Mouse (Mus musculus) kidney, embryonic 14.5 days (tissue): ENCODE results near the gene Zbtb48. TPM values are rescaled to one million over a fixed set of nuclear protein-coding genes. Genes with fewer than 3 reads are reported as not detected.

ENCODE experiments used
- ATAC-seq: fragments of 200-750 bp; cut with Nextera tagmentation; 2 replicates; pipeline ENCODE4 v1.8.0; 2017; ENCODE audit warnings: moderate number of reproducible peaks, mild to moderate bottlenecking, moderate TSS enrichment, moderate library complexity; ENCODE audit not compliant: low FRiP score, low TSS enrichment
- H3K27ac ChIP-seq: fragments of 300-500 bp; sonication (generic); 2 replicates; pipeline ENCODE4 v1.5.1; 2014; ENCODE audit warnings: low read depth, mild to moderate bottlenecking, low read length, moderate library complexity, mixed read lengths
- H3K27me3 ChIP-seq: fragments of 300-500 bp; sonication (generic); 2 replicates; pipeline ENCODE4 v1.6.1; 2014; ENCODE audit warnings: mild to moderate bottlenecking, low read length; ENCODE audit not compliant: control insufficient read depth, insufficient read depth
- H3K36me3 ChIP-seq: fragments of 300-500 bp; sonication (generic); 2 replicates; pipeline ENCODE4 v1.6.1; 2014; ENCODE audit warnings: low read length, mixed read lengths; ENCODE audit not compliant: control insufficient read depth, insufficient read depth
- H3K4me1 ChIP-seq: fragments of 300-500 bp; sonication (generic); 2 replicates; pipeline ENCODE4 v1.6.1; 2014; ENCODE audit warnings: low read length, mixed read lengths; ENCODE audit not compliant: control insufficient read depth, insufficient read depth
- H3K4me2 ChIP-seq: fragments of 300-500 bp; sonication (generic); replicated peaks from 2 replicates; pipeline ENCODE4 v1.6.1; 2014; ENCODE audit warnings: low read depth, mild to moderate bottlenecking, low read length
- H3K4me3 ChIP-seq: fragments of 300-500 bp; sonication (generic); 2 replicates; pipeline ENCODE4 v1.5.1; 2014; ENCODE audit warnings: mild to moderate bottlenecking, low read length
- H3K9ac ChIP-seq: fragments of 300-500 bp; sonication (generic); 2 replicates; pipeline ENCODE4 v1.6.1; 2014; ENCODE audit warnings: low read depth, mild to moderate bottlenecking, low read length, moderate library complexity
- H3K9me3 ChIP-seq: fragments of 300-500 bp; sonication (generic); 2 replicates; pipeline ENCODE4 v1.6.1; 2016; ENCODE audit warnings: low read length; ENCODE audit not compliant: control insufficient read depth
- WGBS: fragments of 180-500 bp; shearing (Covaris S2); extraction: QIAGEN DNeasy Blood & Tissue Kit; methylation state at CpG from one replicate; pipeline ENCODE4 v1.1.7; 2014; 5-methylcytosine and 5-hydroxymethylcytosine counted together
- polyA plus RNA-seq: library from polyadenylated mRNA; unstranded; fragments of >200 nt; fragmentation: Nextera tagmentation; extraction: Ambion mirVana; gene quantifications from 2 replicates; pipeline ENCODE4 v1.2.1, GENCODE M21; 2014

Zbtb48 gene
- polyA plus RNA-seq, 1 experiment from 2014 or later, result 19.0 TPM

DNA sequence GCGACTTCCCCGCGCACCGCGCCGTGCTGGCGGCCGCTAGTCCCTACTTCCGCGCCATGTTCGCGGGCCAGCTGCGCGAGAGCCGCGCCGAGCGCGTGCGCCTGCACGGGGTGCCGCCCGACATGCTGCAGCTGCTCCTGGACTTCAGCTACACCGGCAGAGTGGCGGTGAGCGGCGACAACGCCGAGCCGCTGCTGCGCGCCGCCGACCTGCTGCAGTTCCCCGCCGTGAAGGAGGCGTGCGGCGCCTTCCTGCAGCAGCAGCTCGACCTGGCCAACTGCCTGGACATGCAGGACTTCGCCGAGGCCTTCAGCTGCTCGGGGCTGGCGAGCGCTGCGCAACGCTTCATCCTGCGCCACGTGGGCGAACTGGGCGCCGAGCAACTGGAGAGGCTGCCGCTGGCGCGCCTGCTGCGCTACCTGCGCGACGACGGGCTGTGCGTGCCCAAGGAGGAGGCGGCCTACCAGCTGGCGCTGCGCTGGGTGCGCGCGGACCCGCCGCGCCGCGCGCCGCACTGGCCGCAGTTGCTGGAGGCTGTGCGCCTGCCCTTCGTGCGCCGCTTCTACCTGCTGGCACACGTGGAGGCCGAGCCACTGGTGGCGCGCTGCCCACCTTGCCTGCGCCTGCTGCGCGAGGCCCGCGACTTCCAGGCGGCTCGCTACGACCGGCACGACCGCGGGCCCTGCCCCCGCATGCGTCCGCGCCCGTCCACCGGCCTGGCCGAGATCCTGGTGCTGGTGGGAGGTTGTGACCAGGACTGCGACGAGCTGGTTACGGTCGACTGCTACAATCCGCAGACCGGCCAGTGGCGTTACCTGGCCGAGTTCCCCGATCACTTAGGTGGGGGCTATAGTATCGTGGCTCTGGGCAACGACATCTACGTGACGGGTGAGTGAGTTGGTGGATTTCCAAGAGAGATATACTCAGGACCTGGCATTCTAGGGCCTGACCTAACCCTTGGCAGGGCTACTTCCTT lies 18.1 kb downstream of the Zbtb48 start:
- H3K9ac ChIP-seq, result peak overlapping the region; percentile 72
- no peaks in the 10 kb centered on the region for H3K9me3 ChIP-seq
- H3K27ac ChIP-seq, result peak overlapping the region; percentile 83
- peak overlapping the region; percentile 81 for H3K4me3 ChIP-seq
- peaks cover 28% of the 10 kb centered on the region for H3K4me1 ChIP-seq
- peak overlapping the region; percentile 98 for H3K4me2 ChIP-seq
- H3K36me3 ChIP-seq, result peaks cover 20% of the 10 kb centered on the region
- under 1% methylated on average over 114 of the region's 115 CpGs for WGBS
- peak; percentile 34 for ATAC-seq
- no peaks in the 10 kb centered on the region for H3K27me3 ChIP-seq

DNA sequence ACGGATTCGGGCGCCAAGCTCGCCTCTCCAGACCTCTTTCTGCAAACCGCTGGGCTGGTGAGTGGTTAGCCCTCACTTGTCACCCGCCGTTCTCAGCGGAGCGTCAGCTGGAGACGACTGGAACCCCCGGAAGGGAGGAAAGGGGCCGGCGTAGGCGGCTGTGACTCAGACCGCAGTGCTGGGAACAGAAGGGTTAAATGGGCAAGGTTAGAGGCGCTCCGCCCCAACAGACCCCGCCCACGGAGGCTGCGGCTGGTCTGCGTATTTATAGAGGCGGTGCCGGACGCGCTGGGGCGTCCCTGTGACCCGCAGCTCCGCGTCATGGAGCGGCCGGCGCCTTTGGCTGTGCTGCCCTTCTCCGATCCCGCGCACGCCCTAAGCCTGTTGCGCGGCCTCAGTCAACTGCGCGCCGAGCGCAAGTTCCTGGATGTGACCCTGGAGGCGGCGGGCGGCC lies 18.8 kb downstream of the Zbtb48 start, which contains the start of gene Klhl21:
Gene Klhl21, plus strand, starts transcription at position 182 of the 454 bp plus-strand sequence.
- peak within 1 kb of the TSS; percentile 83 for H3K27ac ChIP-seq
- peaks cover 28% of the 10 kb centered on the region for H3K4me1 ChIP-seq
- H3K27me3 ChIP-seq, result no peaks in the 10 kb centered on the region
- H3K9me3 ChIP-seq, result no peaks in the 10 kb centered on the region
- WGBS, result under 1% methylated on average over 45 of the region's 45 CpGs
- peak within 1 kb of the TSS; percentile 81 for H3K4me3 ChIP-seq
- H3K36me3 ChIP-seq, result peaks cover 13% of the 10 kb centered on the region
- peak within 1 kb of the TSS; percentile 72 for H3K9ac ChIP-seq
- peak within 1 kb of the TSS; percentile 98 for H3K4me2 ChIP-seq
- ATAC-seq, result peak; percentile 91

GRCm38 (mm10) chr4:152008148-152008500 lies 19.3 kb downstream of the Zbtb48 start:
- Histone ChIP-seq H3K4me3 (peak overlapping the region; percentile 81), H3K9ac (peak overlapping the region; percentile 72; the same call in 1 of the 2 replicates), H3K4me1 (peaks cover 28% of the 10 kb centered on the region), H3K27me3 (no peaks in the 10 kb centered on the region), H3K36me3 (peaks cover 8% of the 10 kb centered on the region; the same call in 1 of the 2 replicates), H3K9me3 (no peaks in the 10 kb centered on the region), H3K27ac (0 out of 2 replicates have a peak overlapping the region, but pooled peaks have one; percentile 30), H3K4me2 (peak overlapping the region; percentile 98)
- ATAC-seq, result no peak
- WGBS, result under 1% methylated on average over 14 of the region's 14 CpGs

- WGBS, result 11% methylated on average over 8 of the region's 8 CpGs
- H3K4me3 ChIP-seq, result peak overlapping the region; percentile 81
- no peak for ATAC-seq
Observed at GRCm38 (mm10) chr4:152007481-152008147, 19.9 kb downstream of the Zbtb48 start.

DNA sequence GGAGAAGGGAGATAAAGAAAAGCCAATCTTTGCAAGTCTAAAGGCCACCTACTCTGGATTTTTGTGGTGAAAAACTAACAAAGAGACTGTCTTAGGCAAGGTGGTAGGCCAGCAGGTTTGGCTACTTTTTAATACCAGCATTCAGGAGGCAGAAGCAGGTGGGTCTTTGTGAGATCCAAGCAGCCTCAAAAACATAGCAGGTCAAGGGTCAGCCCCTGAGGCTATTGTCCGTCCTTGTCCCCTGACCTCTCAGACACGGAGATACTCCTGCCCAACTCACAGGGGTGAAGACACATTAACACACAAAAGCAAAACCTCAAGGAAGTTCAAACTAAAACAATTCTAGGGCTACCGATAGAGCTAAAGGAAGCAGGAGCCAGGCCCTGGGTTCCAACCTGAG lies 20.7 kb downstream of the Zbtb48 start:
- H3K4me1 ChIP-seq, result peaks cover 28% of the 10 kb centered on the region
- H3K27ac ChIP-seq, result no peak overlapping the region
- no peaks in the 10 kb centered on the region for H3K9me3 ChIP-seq
- WGBS, result 39% methylated on average over 3 of the region's 3 CpGs
- H3K27me3 ChIP-seq, result no peaks in the 10 kb centered on the region
- H3K36me3 ChIP-seq, result no peaks in the 10 kb centered on the region
- no peak for ATAC-seq
- H3K4me2 ChIP-seq, result no peak overlapping the region
- H3K4me3 ChIP-seq, result no peak overlapping the region
- no peak overlapping the region for H3K9ac ChIP-seq

More at GRCm38 (mm10) chr4:152007481-152008147, 19.9 kb downstream of the Zbtb48 start:
- peak overlapping the region; percentile 72; the same call in 1 of the 2 replicates for H3K9ac ChIP-seq
- H3K27ac ChIP-seq, result no peak overlapping the region
- no peaks in the 10 kb centered on the region for H3K9me3 ChIP-seq
- H3K4me2 ChIP-seq, result peak overlapping the region; percentile 98
- no peaks in the 10 kb centered on the region for H3K27me3 ChIP-seq
- H3K36me3 ChIP-seq, result 0 out of 2 replicates have a peak, but pooled peaks cover 4% of the 10 kb centered on the region
- H3K4me1 ChIP-seq, result peaks cover 28% of the 10 kb centered on the region

GRCm38 (mm10) chr4:152006137-152006536 lies 21.3 kb downstream of the Zbtb48 start:
- peaks cover 26% of the 10 kb centered on the region for H3K4me1 ChIP-seq
- 77% methylated on average over 6 of the region's 6 CpGs for WGBS
- no peak overlapping the region for H3K4me3 ChIP-seq
- H3K9ac ChIP-seq, result no peak overlapping the region
- ATAC-seq, result no peak
- H3K36me3 ChIP-seq, result no peaks in the 10 kb centered on the region
- H3K9me3 ChIP-seq, result no peaks in the 10 kb centered on the region
- no peak overlapping the region for H3K4me2 ChIP-seq
- H3K27ac ChIP-seq, result no peak overlapping the region
- H3K27me3 ChIP-seq, result no peaks in the 10 kb centered on the region

DNA sequence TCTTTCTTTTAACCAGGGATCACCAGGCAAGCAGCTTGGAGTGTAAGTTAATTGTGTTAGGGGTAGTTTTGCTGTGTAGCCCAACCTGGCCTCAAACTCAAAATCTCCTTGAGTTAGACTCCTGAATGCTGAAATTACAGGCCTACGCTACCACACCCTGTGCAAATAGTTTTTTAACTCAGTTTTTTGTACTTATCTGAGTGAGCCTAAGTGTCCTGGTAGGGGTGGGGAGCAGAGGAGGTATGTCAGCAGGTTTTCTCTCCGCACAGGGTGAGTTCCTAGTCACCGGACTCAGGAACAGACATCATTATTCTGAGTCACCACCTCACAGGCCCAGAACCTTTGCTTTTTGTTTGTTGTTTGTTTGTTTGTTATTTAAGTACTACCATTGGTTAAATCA lies 25.4 kb downstream of the Zbtb48 start:
- no peak for ATAC-seq
- H3K4me1 ChIP-seq, result peaks cover 10% of the 10 kb centered on the region; the same call in 1 of the 2 replicates

GRCm38 (mm10) chr4:152001335-152001734 lies 26.1 kb downstream of the Zbtb48 start:
- Histone ChIP-seq H3K4me2 (no peak overlapping the region), H3K27ac (no peak overlapping the region), H3K4me3 (no peak overlapping the region), H3K9me3 (no peaks in the 10 kb centered on the region), H3K4me1 (peaks cover 11% of the 10 kb centered on the region; the same call in 1 of the 2 replicates), H3K27me3 (no peaks in the 10 kb centered on the region), H3K36me3 (no peaks in the 10 kb centered on the region), H3K9ac (no peak overlapping the region)
- WGBS, result 69% methylated on average over 4 of the region's 4 CpGs
- no peak for ATAC-seq

More for the DNA sequence above, 25.4 kb downstream of the Zbtb48 start:
- Histone ChIP-seq H3K4me2 (no peak overlapping the region), H3K9me3 (no peaks in the 10 kb centered on the region), H3K36me3 (no peaks in the 10 kb centered on the region), H3K9ac (no peak overlapping the region), H3K4me3 (no peak overlapping the region), H3K27ac (no peak overlapping the region), H3K27me3 (no peaks in the 10 kb centered on the region)
- WGBS, result 99% methylated on average over 3 of the region's 3 CpGs
